Mouse (Mus musculus) forebrain, embryonic 11.5 days (tissue): ENCODE data around the gene Stk38l. TPM values are rescaled to one million over a fixed set of nuclear protein-coding genes. Genes with fewer than 3 reads are reported as not detected.
"Not testable (repeated sequence)": the region's sequence is repeated elsewhere in the genome, so short reads cannot be mapped to it uniquely, and the experiment has no call there.

Experiments used
- ATAC-seq: fragments of 200-750 bp; cut with Nextera tagmentation; replicated peaks from 2 replicates; pipeline ENCODE4 v1.8.0; 2017; ENCODE audit warnings: moderate TSS enrichment; ENCODE audit not compliant: low FRiP score
- DNase-seq: peaks from one replicate; pipeline ENCODE4 v3.0.0-alpha.2; 2017; ENCODE audit warnings: low spot score
- H3K27ac ChIP-seq: fragments of 300-500 bp; sonication (generic); 2 replicates; pipeline ENCODE4 v1.5.1; 2014; ENCODE audit warnings: low read depth, low read length
- H3K27me3 ChIP-seq: fragments of 300-500 bp; sonication (generic); 2 replicates; pipeline ENCODE4 v1.6.1; 2014; ENCODE audit warnings: mild to moderate bottlenecking, low read length, mixed read lengths; ENCODE audit not compliant: control insufficient read depth, insufficient read depth
- H3K36me3 ChIP-seq: fragments of 300-500 bp; sonication (generic); 2 replicates; pipeline ENCODE4 v1.6.1; 2014; ENCODE audit warnings: mild to moderate bottlenecking, low read length, moderate library complexity, mixed read lengths; ENCODE audit not compliant: control insufficient read depth, insufficient read depth
- H3K4me1 ChIP-seq: fragments of 300-500 bp; sonication (generic); replicated peaks from 2 replicates; pipeline ENCODE4 v1.6.1; 2014; ENCODE audit warnings: low read length, mixed read lengths; ENCODE audit not compliant: control insufficient read depth, insufficient read depth
- H3K4me2 ChIP-seq: fragments of 300-500 bp; sonication (generic); 2 replicates; pipeline ENCODE4 v1.6.1; 2014; ENCODE audit warnings: low read depth, mild to moderate bottlenecking, low read length, moderate library complexity, mixed read lengths; ENCODE audit not compliant: severe bottlenecking
- H3K4me3 ChIP-seq: fragments of 300-500 bp; sonication (generic); 2 replicates; pipeline ENCODE4 v1.5.1; 2014; ENCODE audit warnings: low read depth, low read length
- H3K9ac ChIP-seq: fragments of 300-500 bp; sonication (generic); 2 replicates; pipeline ENCODE4 v1.6.1; 2014; ENCODE audit warnings: low read length
- H3K9me3 ChIP-seq: fragments of 300-500 bp; sonication (generic); 2 replicates; pipeline ENCODE4 v1.6.1; 2016; ENCODE audit warnings: low read length, mixed read lengths; ENCODE audit not compliant: control insufficient read depth
- WGBS: fragments of 180-500 bp; shearing (Covaris S2); extraction: QIAGEN DNeasy Blood & Tissue Kit; methylation state at CpG from one replicate; pipeline ENCODE4 v1.1.7; 2014; 5-methylcytosine and 5-hydroxymethylcytosine counted together
- polyA plus RNA-seq: library from polyadenylated mRNA; unstranded; fragments of >200 nt; fragmentation: Nextera tagmentation; extraction: Ambion mirVana; gene quantifications from 2 replicates; pipeline ENCODE4 v1.2.1, GENCODE M21; 2014

Stk38l gene
- polyA plus RNA-seq, 1 experiment from 2014 or later, result 17.7 TPM

DNA sequence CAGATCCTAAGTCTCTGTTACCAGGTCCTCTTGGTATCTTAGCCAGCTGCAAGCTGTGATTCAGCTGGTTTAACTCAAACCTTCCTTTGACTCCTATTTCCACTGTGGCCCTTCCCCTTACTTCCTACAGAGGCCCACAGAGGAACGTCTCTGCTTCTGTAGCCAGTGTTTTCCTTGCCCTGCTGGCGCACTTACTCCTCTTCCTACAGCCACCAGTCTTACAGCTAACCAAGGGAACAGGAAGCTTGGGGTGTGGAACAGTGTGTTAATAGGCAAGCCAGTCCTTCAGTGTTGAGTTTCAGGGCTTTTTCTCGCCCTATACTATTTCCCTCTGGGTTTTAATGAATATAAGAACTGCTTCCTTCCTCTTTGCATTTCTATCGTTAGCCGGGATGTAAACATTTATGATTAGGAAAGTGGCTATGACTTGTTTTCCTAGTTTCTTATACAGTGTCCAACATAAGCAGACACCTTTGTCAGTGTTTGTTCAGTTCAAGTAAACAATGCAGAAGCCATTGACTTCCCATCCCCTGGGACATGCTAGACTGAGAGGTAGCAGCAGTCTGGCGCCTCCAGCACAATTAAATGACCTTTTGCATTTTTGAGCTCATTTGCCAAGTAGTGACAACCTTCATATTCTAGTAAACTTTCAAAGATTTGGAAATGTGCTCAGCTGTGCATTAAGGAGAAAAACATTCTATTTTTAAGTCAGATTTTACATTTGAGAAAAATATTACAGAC is 45.4 kb downstream of the Stk38l start:
- no peak for DNase-seq
- Histone ChIP-seq H3K9me3 (no peaks in the 10 kb centered on the region), H3K4me2 (no peak overlapping the region), H3K4me1 (no peaks in the 10 kb centered on the region), H3K9ac (no peak overlapping the region), H3K27ac (no peak overlapping the region), H3K27me3 (no peaks in the 10 kb centered on the region), H3K4me3 (no peak overlapping the region), H3K36me3 (no peaks in the 10 kb centered on the region)
- ATAC-seq, result no peak
- WGBS, result 82% methylated on average over 6 of the region's 6 CpGs

DNA sequence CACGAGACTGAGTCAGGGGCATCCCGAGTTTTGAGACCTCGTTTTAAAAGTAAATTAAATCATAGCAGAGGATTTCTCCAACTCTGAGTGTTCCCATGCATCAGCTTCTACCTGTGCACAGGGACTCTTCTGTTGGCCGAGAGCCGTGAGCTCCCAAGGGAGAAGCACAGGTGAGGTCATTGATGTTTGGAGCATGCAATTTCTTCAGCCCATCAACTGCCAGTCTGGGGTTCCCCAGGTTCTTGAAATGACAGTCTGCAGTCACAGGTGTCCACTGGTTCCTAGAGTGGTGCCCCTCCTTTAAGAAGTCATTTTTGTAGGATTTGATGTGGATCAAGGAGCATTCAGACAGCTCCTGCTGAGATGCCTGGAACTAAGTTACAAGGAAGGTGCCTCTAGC is 46.0 kb downstream of the Stk38l start:
- 90% methylated on average over 5 of the region's 5 CpGs for WGBS
- no peaks in the 10 kb centered on the region for H3K36me3 ChIP-seq

DNA sequence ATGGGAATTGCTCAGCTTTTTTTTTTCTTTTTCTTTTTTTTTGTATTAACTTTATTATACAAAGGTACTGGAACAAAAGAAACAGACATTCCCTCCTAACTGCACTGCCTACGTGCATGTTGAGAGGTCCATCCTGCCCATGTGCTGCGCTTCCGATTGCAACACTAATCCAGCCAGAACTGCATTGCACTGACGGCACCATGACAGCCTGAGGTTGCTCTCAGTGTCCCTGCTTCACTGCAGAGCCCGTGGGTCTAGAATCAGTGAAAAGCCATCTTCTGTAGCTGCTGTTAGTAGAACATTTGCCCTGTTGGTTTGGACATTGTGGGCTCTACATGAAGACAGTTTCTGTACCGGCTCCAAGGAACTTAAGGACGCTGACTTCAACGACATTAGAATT is 51.1 kb downstream of the Stk38l start:
- not testable (repeated sequence) for DNase-seq, H3K36me3 ChIP-seq, H3K4me3 ChIP-seq, H3K9me3 ChIP-seq, H3K4me2 ChIP-seq, H3K4me1 ChIP-seq, H3K9ac ChIP-seq, H3K27me3 ChIP-seq, ATAC-seq, H3K27ac ChIP-seq
- WGBS, result 76% methylated on average over 8 of the region's 8 CpGs

More for the DNA sequence above, 46.0 kb downstream of the Stk38l start:
- no peak overlapping the region for H3K4me2 ChIP-seq
- H3K9ac ChIP-seq, result no peak overlapping the region
- ATAC-seq (no peak), DNase-seq (no peak)
- H3K9me3 ChIP-seq, result no peaks in the 10 kb centered on the region
- H3K4me1 ChIP-seq, result no peaks in the 10 kb centered on the region
- no peaks in the 10 kb centered on the region for H3K27me3 ChIP-seq
- no peak overlapping the region for H3K4me3 ChIP-seq
- H3K27ac ChIP-seq, result no peak overlapping the region

DNA sequence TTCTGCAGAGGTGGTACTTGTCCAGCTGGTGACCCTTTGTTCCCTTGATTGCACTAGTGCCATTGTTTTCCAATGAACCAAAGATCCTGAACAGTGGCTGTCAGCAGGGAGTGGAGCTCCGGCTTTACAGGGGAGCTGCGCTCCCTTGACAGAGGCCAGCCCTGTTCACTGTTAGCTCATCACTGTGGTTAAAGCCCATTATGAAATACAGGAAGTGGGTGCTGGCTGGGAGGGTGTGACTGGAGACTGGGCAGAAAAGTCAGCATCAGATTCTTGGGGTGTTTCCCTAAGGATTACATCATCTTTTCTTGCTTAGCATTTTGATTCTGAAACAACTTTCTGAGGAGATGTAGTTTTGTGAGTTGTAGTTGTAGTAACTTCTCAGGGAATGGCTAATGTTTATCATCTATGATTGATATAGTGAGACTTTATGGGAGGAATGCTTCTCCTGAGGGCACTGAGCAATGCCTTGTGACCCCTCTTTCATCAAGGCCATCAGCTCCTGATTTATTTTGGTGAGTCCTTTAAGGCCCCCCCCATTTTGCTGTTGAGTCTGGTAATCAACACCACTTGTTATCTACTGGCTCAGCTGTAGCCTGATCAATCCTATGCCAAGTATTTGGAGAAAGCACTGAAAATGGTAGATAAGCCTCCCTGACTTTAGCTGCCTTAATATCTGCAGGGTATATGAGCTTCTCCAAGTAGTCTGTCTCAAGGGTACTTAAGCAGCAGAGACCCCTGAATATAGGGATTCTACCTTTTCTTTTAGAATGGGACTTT is 52.0 kb downstream of the Stk38l start:
- Histone ChIP-seq H3K9ac (no peak overlapping the region), H3K27ac (no peak overlapping the region), H3K27me3 (no peaks in the 10 kb centered on the region), H3K4me2 (no peak overlapping the region), H3K36me3 (no peaks in the 10 kb centered on the region), H3K4me3 (no peak overlapping the region), H3K9me3 (no peaks in the 10 kb centered on the region), H3K4me1 (no peaks in the 10 kb centered on the region)
- ATAC-seq, result no peak
- WGBS, result 12% methylated on average over 2 of the region's 2 CpGs
- no peak for DNase-seq

DNA sequence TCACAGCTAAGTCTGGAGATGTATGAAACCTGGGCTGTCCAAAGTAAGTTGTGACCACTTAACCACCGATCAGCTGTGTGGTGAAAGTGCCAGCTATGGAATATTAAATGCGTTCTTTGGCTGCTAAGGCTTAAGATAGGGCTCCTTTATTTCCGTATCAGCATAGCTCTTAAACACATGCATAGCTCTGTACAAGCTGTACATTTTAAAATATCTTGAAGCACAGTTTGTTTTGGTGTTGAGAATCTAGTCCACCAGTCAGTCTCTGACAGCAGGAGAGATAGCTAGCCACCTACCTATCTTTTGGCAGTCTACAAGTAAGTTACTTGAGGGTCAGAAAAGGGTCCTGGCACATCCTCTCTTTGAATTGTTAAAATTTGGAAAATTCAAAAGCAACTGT is 53.3 kb downstream of the Stk38l start:
- no peak overlapping the region for H3K27ac ChIP-seq
- H3K4me1 ChIP-seq, result no peaks in the 10 kb centered on the region
- no peak overlapping the region for H3K4me2 ChIP-seq
- no peaks in the 10 kb centered on the region for H3K27me3 ChIP-seq
- no peak for DNase-seq
- WGBS, result 94% methylated on average over 3 of the region's 3 CpGs
- ATAC-seq, result no peak
- no peak overlapping the region for H3K4me3 ChIP-seq
- no peak overlapping the region for H3K9ac ChIP-seq
- H3K9me3 ChIP-seq, result no peaks in the 10 kb centered on the region
- H3K36me3 ChIP-seq, result no peaks in the 10 kb centered on the region

DNA sequence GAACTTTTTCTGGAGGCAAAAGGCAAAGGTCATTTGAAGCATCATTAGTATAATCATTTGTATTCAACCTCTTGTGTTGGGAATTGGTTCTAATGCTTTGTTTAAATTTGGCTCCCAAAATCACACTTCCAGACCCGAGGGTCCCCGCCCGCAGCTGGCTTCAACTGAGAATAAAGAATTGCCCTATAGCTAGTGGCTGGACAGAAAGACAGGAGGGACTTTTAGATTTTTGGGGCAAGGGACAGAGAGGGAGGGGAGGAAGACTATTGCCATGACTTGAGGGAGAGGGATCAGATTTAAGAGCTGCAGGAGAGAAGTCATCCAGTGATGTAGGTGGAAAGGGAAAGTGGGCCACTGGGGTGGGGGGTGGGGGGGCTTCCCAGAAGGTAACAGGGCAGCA is 56.8 kb downstream of the Stk38l start:
- Histone ChIP-seq H3K4me3 (no peak overlapping the region), H3K27me3 (no peaks in the 10 kb centered on the region), H3K9ac (no peak overlapping the region), H3K4me2 (no peak overlapping the region), H3K4me1 (no peaks in the 10 kb centered on the region), H3K36me3 (no peaks in the 10 kb centered on the region), H3K9me3 (no peaks in the 10 kb centered on the region), H3K27ac (no peak overlapping the region)
- WGBS, result 95% methylated on average over 3 of the region's 3 CpGs
- ATAC-seq (no peak), DNase-seq (no peak)

DNA sequence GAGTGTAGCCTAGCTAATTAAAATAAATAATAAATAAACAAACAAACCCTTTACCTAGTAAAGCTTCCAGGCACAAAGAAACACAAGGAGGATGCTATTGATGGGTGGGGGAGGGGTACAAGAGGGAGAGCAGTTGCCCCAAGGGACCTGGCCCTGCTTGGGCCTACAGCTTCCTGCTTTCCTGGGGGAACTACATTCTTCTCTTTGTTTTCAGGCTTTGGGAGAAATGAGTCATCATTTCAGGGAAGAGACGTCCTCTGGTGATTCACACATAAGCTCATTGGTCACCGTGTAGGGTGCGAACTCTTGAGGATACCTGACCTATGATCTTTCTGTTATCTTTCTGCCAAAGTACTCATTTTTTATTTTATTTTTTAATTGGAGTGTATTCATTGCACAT is 68.7 kb downstream of the Stk38l start:
- H3K27me3 ChIP-seq, result peaks cover 4% of the 10 kb centered on the region; the same call in 1 of the 2 replicates
- no peaks in the 10 kb centered on the region for H3K9me3 ChIP-seq
- H3K27ac ChIP-seq, result no peak overlapping the region
- no peak overlapping the region for H3K4me3 ChIP-seq
- DNase-seq, result peak; percentile 41
- 74% methylated on average over 3 of the region's 3 CpGs for WGBS
- ATAC-seq, result no peak
- no peak overlapping the region for H3K4me2 ChIP-seq
- no peaks in the 10 kb centered on the region for H3K36me3 ChIP-seq
- no peak overlapping the region for H3K9ac ChIP-seq
- peaks cover 5% of the 10 kb centered on the region; the same call in 1 of the 2 replicates for H3K4me1 ChIP-seq

DNA sequence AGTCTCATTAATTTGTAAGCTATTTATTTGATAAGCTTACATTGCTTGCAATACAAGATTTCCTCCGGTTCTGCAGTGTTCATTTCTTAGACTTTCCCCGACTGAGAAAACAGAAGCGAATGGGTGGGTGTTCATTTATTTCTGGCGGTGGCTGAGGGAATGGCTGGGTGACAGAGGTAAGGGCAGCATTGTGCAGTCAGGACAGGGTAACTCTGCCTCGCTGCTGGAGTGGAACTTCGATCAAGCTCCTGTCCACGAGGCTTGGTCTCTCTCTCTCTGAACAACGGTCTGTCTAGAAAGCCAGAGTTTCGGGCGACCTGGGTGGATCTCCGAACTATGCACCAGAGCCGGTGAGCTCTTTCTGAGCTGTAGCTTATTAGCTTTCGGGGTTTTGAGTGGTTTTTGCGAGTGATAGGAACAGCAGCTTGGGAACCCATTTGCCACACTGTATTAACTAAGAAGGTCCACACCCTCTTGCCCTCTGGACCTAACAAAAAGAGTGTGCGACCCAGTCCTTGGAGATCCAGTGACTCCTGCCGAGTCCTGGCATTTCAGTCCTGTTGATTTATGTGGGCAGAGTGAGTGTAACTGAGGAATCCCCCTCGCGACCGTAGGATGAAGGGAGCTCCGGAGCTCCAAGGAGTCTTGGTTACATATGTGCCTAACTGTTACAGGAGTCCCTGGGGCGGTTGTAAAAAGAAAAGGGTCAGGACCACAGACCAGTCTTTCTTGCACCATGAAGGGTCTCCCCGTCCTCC is 70.5 kb downstream of the Stk38l start:
- no peak overlapping the region for H3K27ac ChIP-seq
- H3K9ac ChIP-seq, result peak overlapping the region; percentile 65
- peaks cover 5% of the 10 kb centered on the region; the same call in 1 of the 2 replicates for H3K4me1 ChIP-seq
- peaks cover 4% of the 10 kb centered on the region; the same call in 1 of the 2 replicates for H3K27me3 ChIP-seq
- ATAC-seq (no peak; the same call in 1 of the 2 replicates), DNase-seq (no peak)
- H3K4me2 ChIP-seq, result peak overlapping the region; percentile 81
- H3K4me3 ChIP-seq, result peak overlapping the region; percentile 44
- WGBS, result 21% methylated on average over 22 of the region's 22 CpGs
- H3K9me3 ChIP-seq, result no peaks in the 10 kb centered on the region
- no peaks in the 10 kb centered on the region for H3K36me3 ChIP-seq
